Mouse (Mus musculus) testis, adult 2 months (tissue): ENCODE measurements around the gene Nek10.

ENCODE experiments used
- CTCF ChIP-seq: fragments of 200-500 bp; IDR thresholded peaks from 2 replicates; pipeline ENCODE4 v1.5.1; 2012; ENCODE audit warnings: low read depth, mild to moderate bottlenecking, inconsistent platforms, low read length, moderate library complexity; ENCODE audit not compliant: control insufficient read depth, insufficient read depth, insufficient replicate concordance
- POLR2A ChIP-seq: fragments of 200-500 bp; IDR thresholded peaks from 2 replicates; pipeline ENCODE4 v1.6.1; 2012; ENCODE audit warnings: low read depth, mild to moderate bottlenecking, inconsistent platforms, low read length, moderate library complexity; ENCODE audit not compliant: control insufficient read depth

- no peak for TF ChIP-seq CTCF
- no peak for TF ChIP-seq POLR2A
Observed at GRCm38 (mm10) chr14:14784223-14784622, 19.0 kb upstream of the Nek10 start.
